Mouse (Mus musculus) gastrocnemius, adult 18-20 months (tissue): ENCODE results near the gene Tnrc6c. TPM values are rescaled to one million over a fixed set of nuclear protein-coding genes. Genes with fewer than 3 reads are reported as not detected.

Experiments
- DNase-seq: peaks from one replicate; pipeline ENCODE4 v3.0.0; 2021; ENCODE audit warnings: low spot score
- long read RNA-seq, 2 experiments: library from polyadenylated mRNA; stranded (forward); transcript quantifications; one replicate each; pipeline ENCODE4 v2.0.0; 2021
- total RNA-seq, 2 experiments: library from RNA; stranded (reverse); gene quantifications; 2 replicates each; pipeline ENCODE4 v1.2.3; 2021

Gene Tnrc6c
- total RNA-seq = 10 to 100 TPM; 20.2 to 20.5 TPM
- long read RNA-seq, experiment 1, full-length matches to known transcripts = 3 of 17 reads
- long read RNA-seq, experiment 1, partial matches to known transcripts = 7 of 17 reads
- long read RNA-seq, experiment 1, other reads (novel, unspliced or antisense) = 7 of 17 reads
- long read RNA-seq, experiment 2, full-length matches to known transcripts = 1 of 11 reads
- long read RNA-seq, experiment 2, partial matches to known transcripts = 7 of 11 reads
- long read RNA-seq, experiment 2, other reads (novel, unspliced or antisense) = 3 of 11 reads

DNA sequence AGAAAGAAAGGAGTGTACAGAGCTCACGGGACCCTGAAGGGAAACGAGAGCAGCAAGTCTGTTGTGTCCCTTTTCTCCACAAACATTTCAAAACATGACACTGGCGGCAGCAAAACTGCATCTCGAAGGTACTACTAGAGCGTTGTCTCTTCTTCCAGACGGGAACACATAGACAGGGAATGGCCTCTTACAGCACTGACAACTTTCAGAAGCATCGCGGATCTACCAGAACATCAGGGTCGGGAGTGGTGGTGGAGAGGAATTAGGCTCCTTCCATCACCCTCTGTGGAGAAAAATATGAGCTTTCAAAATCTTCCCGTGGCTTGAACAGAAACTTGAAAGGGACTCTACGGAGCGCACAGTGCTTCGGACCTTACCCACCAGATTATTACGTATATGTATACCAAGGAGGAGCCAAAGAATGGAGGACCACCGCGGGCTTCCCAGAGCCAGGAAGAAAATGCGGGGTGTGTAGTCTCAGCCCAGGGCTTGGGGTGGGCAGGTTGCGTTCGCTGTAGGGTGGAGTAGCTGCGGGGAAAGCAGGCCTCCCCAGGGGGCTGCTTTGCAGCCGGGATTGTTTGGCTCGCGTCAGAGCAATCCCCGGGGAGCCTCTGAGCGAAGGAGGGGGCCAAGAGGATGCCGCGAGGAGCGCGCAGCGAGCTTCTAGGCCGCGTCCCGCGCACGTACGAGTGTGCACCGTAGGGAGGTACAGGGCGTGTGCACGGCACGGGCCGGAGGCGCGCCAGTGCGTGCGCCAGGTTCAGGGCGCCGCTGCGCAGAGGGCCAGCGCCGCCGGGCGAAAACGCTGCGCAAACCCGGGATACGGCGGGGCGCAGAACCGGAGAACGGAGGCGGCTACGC lies at the start of gene Tnrc6c:
Tnrc6c (plus strand) TSS at position 799 of the 861 bp plus-strand sequence.
- DNase-seq = peak; percentile 73

DNA sequence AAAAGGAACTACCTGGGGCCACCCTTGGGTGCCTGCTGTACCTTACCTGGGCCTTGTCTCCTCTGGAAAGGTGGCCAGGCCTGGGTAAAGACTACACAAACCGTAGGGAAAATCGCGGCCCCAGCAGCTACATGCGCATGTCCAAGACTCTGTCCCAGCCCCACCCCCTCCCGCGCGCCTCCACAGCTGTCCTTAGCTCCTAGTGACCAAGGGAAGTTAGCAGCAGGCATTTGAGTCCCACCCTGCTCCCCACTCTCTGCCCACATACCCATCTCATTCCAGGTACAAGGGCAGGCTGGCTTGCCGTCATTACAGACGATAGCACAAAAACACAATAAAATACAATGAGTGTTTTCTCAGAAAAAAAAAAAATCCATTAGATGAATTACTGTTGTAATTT lies 48.0 kb upstream of the Tnrc6c start:
- DNase-seq = no peak

DNA sequence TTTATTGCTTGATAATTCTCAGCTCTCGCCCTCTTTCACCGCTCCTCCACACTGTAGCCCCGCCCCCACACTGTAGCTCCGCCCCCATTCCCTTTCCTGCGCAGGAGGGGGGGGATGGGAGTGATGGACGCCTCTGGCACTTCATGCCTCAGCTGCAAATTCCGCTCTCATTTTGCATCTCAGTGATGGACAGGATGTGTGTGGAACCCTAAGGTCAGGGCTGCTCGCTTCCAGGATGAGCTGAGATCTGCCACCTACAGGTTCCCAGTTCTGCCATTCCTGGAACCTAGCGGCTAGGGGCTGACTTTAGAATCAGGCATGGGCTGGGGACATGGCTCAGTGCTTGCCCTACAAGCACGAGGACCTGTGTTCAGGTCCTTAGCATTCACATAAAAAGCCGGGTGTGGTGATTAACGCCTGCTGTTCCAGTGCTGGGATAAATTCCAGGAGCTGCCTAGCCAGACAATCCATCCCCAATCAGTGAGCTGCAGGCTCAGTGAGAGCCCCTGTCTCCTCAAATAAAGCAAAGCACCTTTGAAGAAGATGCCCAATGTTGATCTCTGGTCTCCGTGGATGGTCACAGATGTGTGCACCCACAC lies 47.4 kb upstream of the Tnrc6c start:
- DNase-seq = peak; percentile 46

DNA sequence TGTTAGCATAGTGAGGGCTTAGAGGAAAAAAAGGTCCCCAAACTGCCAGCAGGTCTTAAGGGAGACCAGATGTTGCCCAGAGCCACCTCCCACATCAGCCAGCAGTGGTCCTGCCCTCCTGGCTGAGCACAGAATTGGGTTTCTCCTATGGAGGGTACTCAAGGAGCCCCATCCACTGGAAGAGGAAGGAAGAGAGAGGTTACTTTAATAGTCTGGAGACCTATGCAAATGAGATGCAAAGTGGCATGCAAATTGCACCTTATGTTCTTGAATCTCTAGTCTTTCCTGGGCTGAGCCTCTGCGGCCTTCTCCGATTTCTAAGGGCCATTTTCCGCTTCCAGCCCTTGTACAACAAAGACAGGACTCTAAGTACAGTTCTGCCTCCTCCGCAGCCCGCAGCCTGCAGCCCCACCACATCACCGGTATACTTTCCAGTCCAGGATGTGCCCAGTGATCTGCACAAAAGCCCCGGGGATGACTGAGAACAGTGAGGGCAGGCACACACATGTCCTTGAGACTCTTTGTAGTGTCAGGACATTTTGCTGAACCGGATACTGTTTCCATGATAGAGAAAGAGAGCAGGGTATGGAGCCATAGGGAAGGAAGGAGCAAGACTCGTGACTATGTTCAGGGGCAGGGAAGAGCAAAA lies 45.8 kb upstream of the Tnrc6c start:
- no peak for DNase-seq

DNA sequence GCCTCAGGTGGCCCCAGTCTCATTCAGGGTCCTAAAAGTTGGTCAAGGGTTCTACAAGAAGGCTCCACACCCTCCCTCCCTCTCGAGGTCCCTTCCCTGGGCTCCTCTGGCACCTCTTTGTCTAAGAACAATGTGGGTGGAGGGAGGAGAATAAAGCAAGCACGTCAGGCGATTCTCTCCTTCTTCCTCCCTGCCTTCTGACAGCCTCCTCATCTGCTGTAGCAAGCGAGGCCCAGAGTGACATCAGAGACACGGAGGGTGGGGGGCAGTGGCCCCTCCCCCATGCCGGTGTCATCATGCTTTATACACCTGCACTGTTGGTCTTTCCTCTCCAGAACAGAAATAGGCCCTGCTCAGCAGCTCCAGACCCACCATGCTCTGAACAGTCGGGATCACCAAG lies 45.1 kb upstream of the Tnrc6c start:
- DNase-seq = no peak

DNA sequence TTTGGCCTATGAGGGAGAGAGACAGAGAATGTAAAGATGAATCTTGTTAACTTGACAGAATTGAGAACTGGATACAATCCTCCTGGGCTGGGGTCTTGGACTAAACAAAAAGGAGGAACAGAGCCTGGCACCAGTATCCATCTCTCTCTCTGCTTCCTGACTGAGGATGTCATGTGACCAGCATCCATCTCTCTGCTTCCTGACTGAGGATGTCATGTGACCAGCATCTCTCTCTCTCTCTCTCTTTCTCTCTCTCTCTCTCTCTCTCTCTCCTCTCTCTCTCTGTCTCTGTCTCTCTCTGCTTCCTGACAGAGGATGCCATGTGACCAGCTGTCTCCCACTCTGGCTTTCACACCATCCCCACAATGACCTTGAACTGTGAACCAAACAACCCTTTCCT lies 43.5 kb upstream of the Tnrc6c start:
- no peak for DNase-seq

DNA sequence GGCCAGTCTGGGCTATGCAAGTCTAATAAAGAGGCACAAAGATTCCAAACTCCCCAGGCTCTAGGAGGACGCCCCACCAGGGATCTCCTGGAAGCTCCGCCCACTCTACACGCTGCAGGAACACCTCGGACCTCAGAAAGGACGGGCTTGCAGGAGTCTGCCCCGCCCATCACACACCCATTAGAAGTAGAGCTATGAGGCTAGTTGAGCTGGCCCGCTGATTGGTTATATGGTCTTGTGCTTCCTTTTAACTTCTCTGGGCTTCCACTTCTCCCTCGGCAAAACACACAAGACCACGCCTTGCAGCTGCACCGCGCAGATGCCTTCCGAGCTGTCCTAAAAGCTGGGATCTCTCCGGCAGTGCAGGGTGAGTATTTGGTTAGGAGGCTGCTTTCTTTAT lies 43.0 kb upstream of the Tnrc6c start:
- DNase-seq = peak; percentile 76

DNA sequence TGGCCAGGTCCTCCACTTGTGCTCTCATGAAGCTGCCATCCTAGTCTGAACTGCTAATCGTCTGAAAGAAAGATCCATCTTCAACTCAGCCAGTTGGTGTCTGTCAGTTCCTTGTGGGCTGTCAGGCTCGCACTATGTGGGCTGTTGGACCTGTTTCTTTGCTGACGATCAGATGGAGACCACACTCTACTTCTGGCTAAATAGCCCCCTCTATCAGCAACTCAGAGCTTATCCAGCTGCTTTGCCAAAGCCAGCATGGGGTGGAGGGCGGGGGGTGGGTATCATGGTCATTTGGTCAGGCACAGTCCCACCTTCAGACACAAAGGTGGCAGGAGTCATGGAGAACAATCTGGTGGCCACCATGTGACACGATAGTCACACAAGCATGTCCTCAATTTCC lies 42.2 kb upstream of the Tnrc6c start:
- no peak for DNase-seq

DNA sequence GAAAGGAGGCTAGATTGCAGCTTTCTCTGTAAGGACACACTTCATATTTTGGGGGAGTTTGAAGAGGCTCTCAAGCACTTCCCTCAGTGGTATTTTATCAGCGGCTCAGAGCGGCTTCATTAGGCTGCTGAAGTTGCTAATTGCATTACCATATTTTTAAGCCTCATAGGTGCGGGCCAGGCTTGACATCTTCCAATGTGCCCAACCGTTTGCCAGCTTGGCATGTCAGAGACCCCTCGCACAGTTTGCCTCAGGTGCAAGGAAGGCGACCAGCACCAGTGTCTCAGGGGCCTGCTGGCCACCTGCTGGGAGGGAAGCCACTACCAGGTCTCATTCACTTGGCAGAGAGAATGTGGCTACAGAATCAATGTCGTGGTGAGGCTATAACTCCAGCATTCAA lies 41.2 kb upstream of the Tnrc6c start:
- DNase-seq = no peak

DNA sequence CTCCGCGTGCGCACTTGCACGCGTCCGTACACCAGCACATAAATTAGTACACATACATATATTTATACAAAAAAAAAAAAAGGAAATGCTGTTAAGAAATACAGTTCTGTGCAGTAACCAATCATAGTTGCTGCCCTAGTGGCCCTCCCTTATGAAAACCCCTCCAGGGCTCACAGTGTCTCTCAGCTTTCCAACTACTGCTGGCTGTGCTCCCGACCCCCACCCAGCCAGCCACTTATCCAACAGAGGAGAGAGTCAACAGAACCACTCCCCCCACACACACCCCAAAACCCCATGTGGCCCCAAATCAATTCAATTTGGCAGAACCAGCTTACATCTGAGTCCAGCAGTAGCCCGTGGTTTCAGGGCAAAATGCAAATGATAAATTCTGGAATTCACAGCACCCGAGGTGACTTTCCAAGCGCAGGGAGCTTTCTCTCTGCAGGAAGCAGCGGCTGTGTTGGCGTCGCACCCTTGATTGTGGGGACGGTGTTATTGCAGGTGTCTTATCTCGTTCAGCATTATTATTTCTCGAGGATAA lies 36.7 kb upstream of the Tnrc6c start:
- DNase-seq = no peak

DNA sequence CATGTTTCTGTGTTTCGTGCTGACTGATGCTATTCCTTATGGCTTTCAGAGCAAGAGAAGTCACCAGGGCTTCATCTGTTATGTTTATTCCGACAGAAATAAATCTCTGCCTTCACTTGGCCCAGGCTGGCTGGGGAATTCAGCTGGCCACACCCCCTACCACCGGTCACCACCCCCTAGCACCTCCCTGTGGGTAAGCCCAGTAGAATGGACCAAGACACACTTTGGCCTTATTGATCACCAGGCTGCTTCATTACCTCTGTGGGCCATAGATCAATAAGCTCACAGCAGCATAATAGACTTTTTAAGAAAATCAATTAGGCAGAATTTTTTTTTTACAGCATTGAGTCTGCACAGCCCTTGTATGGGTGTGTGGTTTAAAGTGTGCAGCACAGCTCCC lies 35.9 kb upstream of the Tnrc6c start:
- peak; percentile 47 for DNase-seq

DNA sequence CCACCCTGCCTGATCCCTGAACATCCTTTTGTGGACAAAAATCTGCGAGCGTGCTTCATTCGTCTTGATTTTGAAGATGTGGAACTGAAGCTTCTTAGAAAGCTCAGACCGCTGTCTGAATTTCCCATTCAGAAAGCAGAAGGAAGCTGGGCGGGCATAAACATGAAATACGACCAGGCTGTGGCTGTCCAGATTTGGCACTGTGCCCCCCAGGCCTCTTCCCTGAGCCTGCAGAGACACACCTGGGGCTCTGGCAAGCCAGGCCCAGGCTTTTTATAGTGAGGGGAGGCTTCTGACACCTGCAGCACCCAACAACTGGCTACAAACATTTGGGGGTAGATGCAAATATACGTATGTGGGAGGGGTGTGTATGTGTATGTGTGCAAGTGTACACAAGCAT lies 35.3 kb upstream of the Tnrc6c start:
- peak; percentile 75 for DNase-seq

DNA sequence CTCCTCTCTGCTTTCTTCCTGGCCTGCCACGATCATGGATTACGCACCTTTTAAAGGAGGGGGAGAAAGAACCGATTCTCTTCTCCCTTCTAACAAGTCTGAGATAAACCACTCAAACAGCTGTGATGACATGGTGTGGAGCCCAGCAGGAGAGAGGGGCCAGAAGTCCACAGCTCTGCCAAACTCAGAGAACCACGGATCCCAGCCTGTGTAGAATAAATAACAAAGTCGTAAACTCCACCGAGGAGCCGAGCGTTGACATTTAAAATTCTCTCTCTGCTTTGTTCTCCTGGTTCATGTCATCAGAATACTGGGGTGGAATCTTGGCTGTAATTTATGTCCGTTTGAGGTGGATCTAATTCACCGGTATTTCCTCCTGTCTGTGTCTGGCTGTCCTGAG lies 34.5 kb upstream of the Tnrc6c start:
- DNase-seq = no peak

DNA sequence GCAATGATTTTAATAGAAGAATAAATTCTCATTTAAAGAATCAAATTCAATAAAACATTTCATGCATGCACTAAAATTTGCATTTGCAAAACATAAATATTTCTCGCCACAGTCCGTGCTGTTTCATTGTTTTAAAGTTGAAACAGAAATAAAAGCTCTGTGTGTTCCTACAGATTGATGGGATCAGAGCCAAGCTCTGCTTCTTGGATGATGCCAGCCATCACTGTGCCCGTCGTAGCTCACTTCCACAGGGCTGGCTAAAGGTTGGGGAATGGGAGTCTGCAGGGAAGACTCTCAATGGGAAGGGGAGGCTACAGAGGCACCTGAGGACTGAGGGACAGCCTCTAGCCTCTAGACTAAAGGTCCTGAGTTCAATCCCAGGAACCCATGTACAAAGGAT lies 28.9 kb upstream of the Tnrc6c start:
- no peak for DNase-seq

DNA sequence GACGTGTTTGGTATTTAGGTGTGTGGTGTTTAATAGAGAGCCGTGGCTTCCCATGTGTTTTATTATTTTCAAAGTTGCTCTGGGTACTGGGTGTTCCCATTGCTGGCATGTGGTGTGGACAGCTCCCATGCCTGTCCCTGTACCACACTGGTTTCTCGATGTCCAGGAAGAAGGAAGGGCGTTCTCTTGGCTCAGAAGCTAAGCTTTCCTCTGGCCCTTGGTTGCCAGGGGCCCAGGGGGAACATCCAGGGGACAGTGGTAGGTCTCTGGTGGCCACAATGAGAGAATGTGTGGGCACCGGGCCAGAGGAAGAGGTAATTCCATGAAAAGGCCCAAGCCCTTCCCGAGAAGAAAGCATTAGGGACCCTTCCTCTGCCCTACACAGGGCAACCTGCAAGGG lies 27.5 kb upstream of the Tnrc6c start:
- peak; percentile 59 for DNase-seq

DNA sequence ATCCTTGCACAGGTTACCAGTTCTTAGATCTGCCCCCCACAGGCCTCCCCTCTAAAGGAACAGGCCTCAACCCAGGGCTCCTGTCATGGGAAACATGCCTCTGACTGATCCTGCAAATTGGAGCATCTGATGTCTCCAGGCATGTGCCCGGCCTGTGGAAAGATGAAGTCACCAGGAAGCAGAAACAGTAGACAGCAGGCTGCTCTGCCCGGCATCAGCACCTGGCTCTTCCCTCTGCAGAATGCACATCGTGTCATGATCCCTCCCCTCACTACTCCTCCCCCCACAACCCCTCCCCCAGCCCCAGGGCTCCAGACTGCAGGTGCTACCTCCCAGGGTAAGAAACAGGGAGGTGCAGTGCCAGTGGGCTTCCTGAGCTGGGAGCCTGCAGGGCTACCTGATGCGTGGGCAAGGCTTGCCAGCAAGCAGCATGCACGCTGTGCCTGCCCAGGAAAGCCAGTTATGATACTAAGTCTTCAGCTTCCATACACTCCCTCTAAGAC lies 27.0 kb upstream of the Tnrc6c start:
- no peak for DNase-seq

DNA sequence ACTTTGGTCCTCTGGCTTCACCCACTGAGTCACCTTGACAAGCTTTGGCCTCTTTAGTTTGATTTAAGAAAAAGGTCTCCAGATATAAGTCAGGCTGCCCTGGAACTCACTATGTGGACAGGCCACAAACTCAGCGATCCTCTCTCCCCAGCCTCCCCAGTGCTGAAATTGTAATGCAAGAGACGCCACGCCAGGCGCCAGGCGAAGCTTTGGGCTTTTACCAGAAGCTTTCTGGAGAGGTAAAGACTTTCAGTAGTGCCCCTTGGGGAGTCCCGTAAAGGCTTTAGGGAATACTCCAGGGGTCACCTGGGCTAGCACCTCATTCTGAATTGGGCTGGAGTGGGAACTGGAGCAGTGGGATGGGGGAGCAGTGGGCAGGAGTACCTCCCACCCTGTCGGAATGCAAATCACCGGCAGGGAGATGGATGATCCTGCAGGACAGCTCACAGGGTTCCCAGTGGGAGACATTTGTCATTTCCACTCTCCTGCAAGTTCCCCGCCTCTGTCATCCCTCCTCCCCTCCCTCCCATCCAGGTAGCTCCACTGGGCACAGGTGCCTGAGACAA lies 26.3 kb upstream of the Tnrc6c start:
- DNase-seq = no peak

DNA sequence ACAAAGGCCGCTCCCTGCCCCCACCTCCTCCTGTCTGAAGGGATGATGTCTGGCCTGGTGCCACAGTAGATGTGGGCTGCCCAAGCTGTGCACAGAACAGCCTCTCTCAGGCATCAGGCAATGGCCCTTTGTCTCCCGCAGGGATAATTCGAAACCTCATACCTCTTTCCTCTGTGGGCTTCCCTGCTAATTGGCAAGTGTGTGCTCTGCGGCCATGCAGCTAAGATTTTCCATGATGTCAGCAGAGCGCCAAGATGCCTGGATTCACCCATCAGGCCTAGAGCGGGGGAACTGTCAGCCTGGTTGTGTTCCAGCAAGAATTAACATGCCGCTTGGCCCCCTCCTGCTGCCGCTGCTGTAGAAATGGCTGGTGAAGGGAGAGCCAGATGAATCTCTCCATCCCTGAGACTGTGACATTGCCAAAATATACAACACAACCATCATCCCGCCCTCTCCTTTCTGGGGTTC lies 25.7 kb upstream of the Tnrc6c start:
- DNase-seq = no peak

DNA sequence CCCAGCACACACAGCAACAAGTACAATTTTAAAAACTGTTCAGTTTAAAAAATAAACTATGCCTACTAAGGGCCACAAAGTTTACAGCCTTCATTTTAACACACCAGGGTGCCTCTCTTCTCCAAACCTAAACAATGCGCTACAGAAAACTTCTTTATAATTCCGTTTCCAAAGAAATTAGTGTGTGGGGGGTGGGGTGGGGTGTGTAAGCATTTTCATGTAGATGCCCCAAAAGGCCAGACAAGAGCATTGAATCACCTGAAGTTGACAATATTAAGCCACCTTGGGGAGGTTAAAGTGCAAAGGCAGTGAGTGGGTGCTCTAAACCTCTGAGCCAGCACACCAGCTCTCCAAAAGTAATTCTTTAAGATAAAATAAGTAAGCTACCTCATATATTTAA lies 24.2 kb upstream of the Tnrc6c start:
- DNase-seq = no peak

DNA sequence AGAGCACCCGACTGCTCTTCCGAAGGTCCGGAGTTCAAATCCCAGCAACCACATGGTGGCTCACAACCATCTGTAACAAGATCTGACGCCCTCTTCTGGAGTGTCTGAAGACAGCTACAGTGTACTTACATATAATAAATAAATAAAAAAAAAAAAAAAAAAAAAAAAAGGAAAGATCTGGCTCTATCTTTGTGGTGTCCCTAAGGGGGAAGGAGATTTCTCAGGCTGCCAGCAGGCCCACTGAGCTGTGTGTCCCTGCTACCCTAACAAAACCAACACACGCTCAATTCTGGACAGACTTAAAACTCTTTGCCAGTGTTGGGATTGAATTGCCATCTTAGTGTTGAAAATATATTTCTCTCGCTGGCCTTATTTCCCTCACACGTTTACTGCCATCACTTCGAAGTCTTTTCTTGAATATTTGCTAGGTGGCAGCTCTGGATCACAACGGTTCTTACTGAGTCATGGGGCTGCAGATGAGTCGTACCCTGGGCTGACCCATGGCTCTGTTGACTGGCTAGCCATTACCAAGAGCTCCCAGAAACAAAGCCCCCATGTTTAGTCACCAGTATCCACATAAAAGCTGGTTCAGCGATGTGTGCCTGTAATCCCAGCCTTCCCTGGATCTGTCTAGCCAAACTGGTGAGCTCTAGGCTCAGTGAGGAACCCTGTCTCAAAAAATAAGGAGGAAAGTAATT lies 23.1 kb upstream of the Tnrc6c start:
- DNase-seq = no peak

DNA sequence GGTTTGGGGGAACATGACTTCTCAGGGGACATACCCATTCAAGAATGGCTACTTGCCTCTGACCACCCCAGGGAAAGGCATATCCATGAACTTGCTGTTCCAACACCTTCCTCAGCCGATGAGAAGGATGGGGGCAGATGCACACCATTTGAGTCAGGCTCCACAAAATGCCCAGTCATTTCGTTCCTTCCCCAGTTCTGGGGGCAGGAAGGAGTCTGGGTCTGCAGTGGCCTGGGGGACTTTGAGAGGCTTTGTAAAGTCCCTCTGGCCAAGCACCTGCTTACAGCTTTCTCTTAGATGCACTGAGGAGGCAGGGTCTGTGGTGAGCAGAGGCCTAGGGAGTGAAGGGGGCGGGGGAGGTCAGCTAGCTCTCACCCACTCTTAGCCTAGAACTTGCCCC lies 20.8 kb upstream of the Tnrc6c start:
- DNase-seq = no peak
